Mouse (Mus musculus) heart, adult 8-10 months (tissue): Measurements from ENCODE around the gene Gls2. TPM values are rescaled to one million over a fixed set of nuclear protein-coding genes. Genes with fewer than 3 reads are reported as not detected.
"Not testable (repeated sequence)": the region's sequence is repeated elsewhere in the genome, so short reads cannot be mapped to it uniquely, and the experiment has no call there.

ENCODE experiments used
- DNase-seq: peaks from one replicate; pipeline ENCODE4 v3.0.0; 2022; ENCODE audit warnings: low spot score
- total RNA-seq, 4 experiments: library from RNA; stranded (reverse); gene quantifications; 2 replicates each; pipeline ENCODE4 v1.2.4; 2022

Gls2 gene
- total RNA-seq, result under 1 TPM; 0.38 to 0.60 (median 0.47) TPM

GRCm38 (mm10) chr10:128194024-128194550 lies at the start of gene Gls2:
Gene Gls2, plus strand, starts transcription at chr10:128194457.
- DNase-seq, result peak; percentile 97

- DNase-seq, result no peak
Observed at GRCm38 (mm10) chr10:128144961-128145360, 49.3 kb upstream of the Gls2 start.

DNA sequence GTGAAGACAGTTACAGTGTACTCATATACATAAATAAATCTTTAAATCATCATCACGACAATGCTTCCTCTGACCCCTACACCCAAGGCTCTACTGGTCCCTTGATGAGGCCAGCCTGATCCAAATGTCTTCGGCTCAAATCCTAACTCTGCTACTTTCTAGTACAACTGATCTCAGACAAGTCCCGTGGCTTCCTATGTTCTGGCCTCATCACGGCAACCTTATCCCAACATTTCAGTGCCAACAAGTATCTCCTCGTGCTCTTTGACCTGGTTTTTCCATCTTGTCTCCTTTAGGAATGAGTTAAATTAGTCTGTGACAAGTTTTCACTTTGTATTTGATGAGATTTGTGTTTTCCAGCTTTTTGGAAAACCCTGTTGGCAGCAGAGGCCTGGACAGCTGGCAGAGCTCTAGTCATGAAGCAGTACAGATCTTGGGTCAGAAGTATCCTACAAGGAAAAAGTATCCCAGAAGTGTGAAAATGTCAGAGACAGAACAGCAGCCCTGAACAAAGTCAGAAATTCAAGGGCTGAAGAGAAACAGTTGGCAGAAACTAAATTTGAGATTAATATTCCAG lies 45.4 kb upstream of the Gls2 start:
- peak; percentile 31 for DNase-seq

DNA sequence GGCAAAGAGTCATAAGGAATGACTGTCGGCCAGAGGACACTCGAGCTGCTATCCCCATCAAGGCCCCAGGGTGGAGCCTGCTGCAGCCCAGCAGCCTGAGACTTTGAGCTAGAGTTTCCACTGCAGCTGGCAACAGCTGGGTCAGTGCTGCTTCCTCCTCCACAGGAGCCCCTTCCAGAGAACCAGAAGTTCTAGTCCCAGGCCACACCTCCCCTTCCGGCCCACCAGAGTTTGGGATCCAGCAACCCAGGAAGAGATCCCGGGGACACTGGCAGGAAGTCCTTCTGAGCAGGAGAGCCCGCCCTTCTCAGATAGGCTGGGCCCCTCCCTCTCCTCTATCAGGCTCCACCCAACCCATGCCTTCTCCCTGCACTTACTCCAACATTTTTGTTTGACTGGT lies 44.7 kb upstream of the Gls2 start:
- DNase-seq, result peak; percentile 97

- DNase-seq, result peak; percentile 50
Observed at GRCm38 (mm10) chr10:128150941-128151340, 43.3 kb upstream of the Gls2 start.

DNA sequence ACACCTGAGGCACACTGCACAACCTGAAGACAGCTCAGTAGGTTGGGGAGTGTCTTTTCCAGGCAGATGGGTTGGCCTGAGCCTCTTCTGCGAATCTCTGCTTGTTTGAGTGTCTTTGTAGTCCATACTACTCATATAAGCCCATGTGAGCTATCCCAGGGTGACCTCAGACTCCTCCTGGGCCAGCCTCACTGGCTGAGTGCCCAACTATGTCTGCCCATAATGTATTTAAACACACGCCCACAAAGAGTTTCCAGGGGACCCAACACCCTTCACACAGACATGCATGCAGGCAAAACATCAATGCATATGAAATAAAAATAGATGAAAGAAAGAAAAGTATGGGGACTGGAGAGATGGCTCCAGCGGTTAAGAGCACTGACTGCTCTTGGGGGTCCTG lies 40.3 kb upstream of the Gls2 start:
- no peak for DNase-seq

DNA sequence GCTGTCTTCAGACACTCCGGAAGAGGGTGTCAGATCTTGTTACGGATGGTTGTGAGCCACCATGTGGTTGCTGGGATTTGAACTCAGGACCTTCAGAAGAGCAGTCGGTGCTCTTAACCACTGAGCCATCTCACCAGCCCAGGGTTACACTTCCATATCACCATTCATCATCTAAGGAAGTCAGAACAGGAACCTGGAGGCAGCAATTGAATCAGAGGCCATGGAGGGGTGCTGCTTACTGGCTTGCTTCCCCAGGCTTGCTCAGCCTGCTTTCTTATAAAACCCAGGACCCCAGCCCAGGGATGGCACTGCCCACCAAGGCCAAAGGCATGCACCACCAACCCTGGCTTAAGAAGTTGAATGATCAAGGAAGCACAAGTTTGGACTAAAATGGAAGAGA lies 28.5 kb upstream of the Gls2 start:
- not testable (repeated sequence) for DNase-seq

DNA sequence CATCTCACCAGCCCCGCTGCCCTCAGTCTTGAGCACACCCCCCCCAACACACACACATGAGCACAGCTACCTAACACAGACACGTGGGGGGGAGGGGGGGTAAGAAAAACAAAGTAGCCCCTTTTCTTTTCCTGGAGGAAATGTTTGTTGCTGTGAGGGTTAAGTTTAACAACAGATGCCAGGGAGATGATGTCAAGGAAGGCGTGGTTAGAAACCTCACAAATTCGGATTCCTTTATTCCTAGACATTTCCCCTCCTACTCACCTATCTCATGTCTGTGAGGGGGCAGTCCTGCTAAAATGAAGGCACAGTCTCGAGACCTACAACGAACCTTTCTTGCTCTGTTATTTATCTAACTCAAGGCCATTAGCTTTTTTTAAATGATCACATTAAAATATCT lies 27.2 kb upstream of the Gls2 start:
- no peak for DNase-seq

DNA sequence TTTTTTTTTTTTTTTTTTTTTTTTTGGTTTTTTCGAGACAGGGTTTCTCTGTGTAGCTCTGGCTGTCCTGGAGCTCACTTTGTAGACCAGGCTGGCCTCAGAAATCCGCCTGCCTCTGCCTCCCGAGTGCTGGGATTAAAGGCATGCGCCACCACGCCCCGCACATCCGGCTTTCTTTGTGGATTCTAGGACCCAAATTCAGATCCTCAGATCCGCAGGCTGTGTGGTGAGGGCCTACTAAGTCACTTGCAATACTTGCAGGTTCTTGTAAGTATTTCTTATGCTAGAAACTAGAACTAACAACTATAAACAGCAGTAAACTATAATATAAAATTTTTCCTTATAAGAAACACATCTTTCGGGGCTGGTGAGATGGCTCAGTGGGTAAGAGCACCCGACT lies 22.9 kb upstream of the Gls2 start:
- DNase-seq, result not testable (repeated sequence)

GRCm38 (mm10) chr10:128175302-128175701 lies 19.0 kb upstream of the Gls2 start:
- no peak for DNase-seq

GRCm38 (mm10) chr10:128175996-128176755 lies 18.1 kb upstream of the Gls2 start:
- DNase-seq, result peak; percentile 88

GRCm38 (mm10) chr10:128177316-128177715 lies 16.9 kb upstream of the Gls2 start:
- DNase-seq, result no peak

DNA sequence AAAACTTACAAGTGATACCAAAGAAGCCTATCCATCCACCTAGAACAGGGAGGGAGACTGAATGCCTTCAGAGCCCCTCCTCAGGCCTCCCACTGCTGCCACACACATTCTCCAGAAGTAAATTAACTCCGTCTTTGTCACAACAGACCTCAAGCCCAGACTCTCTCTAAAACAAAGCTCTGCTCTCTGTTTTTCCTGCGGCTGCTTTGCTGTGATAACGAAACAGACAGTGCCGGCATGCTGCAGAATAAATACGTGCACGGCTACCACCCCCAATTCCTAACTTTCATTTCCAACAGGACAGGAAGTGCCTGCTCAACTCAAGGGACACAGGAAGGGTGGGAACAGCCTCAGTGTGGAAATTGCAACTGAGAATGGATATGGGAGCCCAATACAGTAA lies 14.3 kb upstream of the Gls2 start, which contains the start of gene Rbms2:
TSS of gene Rbms2 (minus strand) at position 309 of the 400 bp plus-strand sequence.
- DNase-seq, result peak; percentile 87

DNA sequence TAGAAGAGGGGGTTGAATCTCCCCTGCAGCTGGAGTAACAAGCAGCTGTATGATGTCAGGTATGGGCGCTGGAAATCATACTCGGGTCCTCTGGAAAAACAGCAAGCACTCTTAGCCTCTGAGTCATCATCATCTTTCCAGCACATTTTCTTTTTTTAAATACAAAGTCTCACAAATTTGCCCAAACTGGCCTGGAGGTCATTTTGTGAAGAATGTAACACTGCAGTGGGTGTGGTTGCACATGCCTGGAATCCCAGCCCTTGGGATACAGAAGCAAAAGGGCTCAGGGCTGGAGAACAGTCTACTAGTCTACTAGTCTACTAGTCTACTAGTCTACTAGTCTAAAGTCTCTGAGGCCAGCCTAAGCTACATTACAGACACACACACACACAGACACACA lies 10.0 kb upstream of the Gls2 start:
- no peak for DNase-seq

GRCm38 (mm10) chr10:128185277-128185940 lies 8.8 kb upstream of the Gls2 start:
- no peak for DNase-seq

DNA sequence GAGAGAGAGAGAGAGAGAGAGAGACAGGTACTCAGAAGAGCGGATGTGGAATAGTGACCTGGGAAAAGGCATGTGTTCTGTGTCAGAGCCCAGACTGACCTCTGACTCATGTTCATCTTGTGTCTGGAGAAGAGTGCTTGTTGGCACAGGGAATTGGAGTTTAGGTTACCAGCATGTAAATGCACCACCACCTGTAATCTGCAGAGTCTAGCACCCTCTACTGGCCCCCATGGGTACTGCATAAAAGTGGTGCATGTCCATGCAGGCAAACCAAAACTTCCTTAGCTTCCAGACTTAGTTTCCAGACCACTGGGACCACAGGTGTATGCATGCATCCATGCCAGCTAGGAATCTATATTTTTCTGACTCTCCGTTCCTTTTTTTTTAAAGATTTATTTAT lies 8.3 kb upstream of the Gls2 start:
- peak; percentile 77 for DNase-seq

- DNase-seq, result no peak
Observed at GRCm38 (mm10) chr10:128187181-128187605, 7.1 kb upstream of the Gls2 start.

- DNase-seq, result peak; percentile 79
Observed at GRCm38 (mm10) chr10:128188242-128188877, 5.9 kb upstream of the Gls2 start.

DNA sequence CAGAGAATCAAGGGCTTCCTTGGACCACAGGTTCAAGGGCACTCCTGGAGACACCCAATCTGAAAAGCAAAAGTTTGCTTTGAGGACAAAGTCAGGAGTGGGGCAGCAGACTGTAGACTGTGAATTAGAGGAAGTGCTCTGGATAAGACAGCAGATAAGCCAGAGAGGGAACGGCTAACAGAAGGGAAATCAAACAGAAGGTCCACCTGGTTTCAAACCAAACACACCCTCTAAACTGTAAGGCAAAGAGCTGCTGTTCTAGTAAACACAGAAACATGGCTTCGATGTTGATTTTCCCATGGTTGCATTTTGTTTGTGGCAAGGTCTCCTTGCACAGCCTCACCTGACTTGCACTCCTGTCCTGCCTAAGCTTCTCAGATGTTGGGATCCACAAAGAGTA lies 2.8 kb upstream of the Gls2 start:
- DNase-seq, result no peak

- not testable (repeated sequence) for DNase-seq
Observed at GRCm38 (mm10) chr10:128192030-128192766, 2.1 kb upstream of the Gls2 start.

DNA sequence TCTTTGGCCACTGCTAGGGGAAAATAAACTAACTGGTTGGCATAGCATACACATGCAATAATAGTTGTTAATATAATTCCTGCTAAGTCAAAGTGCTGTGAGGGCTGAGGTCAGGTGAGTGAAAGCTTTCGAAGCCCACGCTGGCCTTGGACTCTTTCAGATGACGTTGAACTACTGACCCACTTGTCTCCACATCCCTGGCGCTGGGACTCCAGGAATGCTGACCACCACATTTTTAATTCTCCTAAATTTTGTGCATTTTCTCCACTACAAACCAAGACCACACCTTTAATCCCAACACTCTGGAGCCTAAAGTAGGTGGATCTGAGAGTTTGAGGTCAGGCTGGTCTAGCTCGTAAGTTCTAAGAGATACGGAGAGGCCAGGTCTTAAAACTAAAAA lies 1.1 kb upstream of the Gls2 start:
- DNase-seq, result no peak
